Mouse (Mus musculus): ENCODE measurements around the gene Lpcat4. TPM values are rescaled to one million over a fixed set of nuclear protein-coding genes. Genes with fewer than 3 reads are reported as not detected.
A peak's percentile ranks its signal among the peaks of the same experiment; 100 is the strongest.
"Not testable (repeated sequence)": the region's sequence is repeated elsewhere in the genome, so short reads cannot be mapped to it uniquely, and the experiment has no call there.

Gene Lpcat4
- polyA plus RNA-seq, 1 experiment from 2014 or later: 12.8 TPM

- H3K4me2 ChIP-seq (ENCODE audit: low read depth): peak overlapping the region; percentile 65
- no peaks in the 10 kb centered on the region for H3K4me1 ChIP-seq (ENCODE audit: control insufficient read depth, insufficient read depth, low read length)
- ATAC-seq (ENCODE audit: insufficient read depth, low FRiP score, low TSS enrichment) (peak; percentile 95), DNase-seq (ENCODE audit: low spot score) (peak; percentile 72)
- H3K36me3 ChIP-seq (ENCODE audit: control insufficient read depth, insufficient read depth, low read length): no peaks in the 10 kb centered on the region
- H3K4me3 ChIP-seq (ENCODE audit: low read depth, low read length): peak overlapping the region; percentile 34
- peak overlapping the region; percentile 37 for H3K9ac ChIP-seq (ENCODE audit: low read length)
- no peak overlapping the region for H3K27ac ChIP-seq (ENCODE audit: low read depth, low read length)
- no peaks in the 10 kb centered on the region for H3K27me3 ChIP-seq (ENCODE audit: control insufficient read depth, insufficient read depth, low read length)
- H3K9me3 ChIP-seq (ENCODE audit: control insufficient read depth, low read length): no peaks in the 10 kb centered on the region
- WGBS: 3% methylated on average over 21 of the region's 21 CpGs
Observed at GRCm38 (mm10) chr2:112284363-112285030, 45.2 kb downstream of the Lpcat4 start.

- Histone ChIP-seq H3K9ac (ENCODE audit: low read length) (no peak overlapping the region), H3K9me3 (ENCODE audit: control insufficient read depth, low read length) (no peaks in the 10 kb centered on the region), H3K27me3 (ENCODE audit: control insufficient read depth, insufficient read depth, low read length) (no peaks in the 10 kb centered on the region), H3K4me2 (ENCODE audit: low read depth) (peak overlapping the region; percentile 65), H3K36me3 (ENCODE audit: control insufficient read depth, insufficient read depth, low read length) (no peaks in the 10 kb centered on the region), H3K4me1 (ENCODE audit: control insufficient read depth, insufficient read depth, low read length) (no peaks in the 10 kb centered on the region), H3K4me3 (ENCODE audit: low read depth, low read length) (peak overlapping the region; percentile 34; the same call in 1 of the 2 replicates), H3K27ac (ENCODE audit: low read depth, low read length) (no peak overlapping the region)
- 63% methylated on average over 6 of the region's 6 CpGs for WGBS
- no peak for DNase-seq (ENCODE audit: low spot score)
- ATAC-seq (ENCODE audit: insufficient read depth, low FRiP score, low TSS enrichment): no peak
Observed at GRCm38 (mm10) chr2:112285031-112285390, 45.7 kb downstream of the Lpcat4 start.

- H3K27me3 ChIP-seq (ENCODE audit: control insufficient read depth, insufficient read depth, low read length); DNase-seq (ENCODE audit: low spot score); H3K9me3 ChIP-seq (ENCODE audit: control insufficient read depth, low read length); H3K9ac ChIP-seq (ENCODE audit: low read length); H3K4me3 ChIP-seq (ENCODE audit: low read depth, low read length); H3K4me2 ChIP-seq (ENCODE audit: low read depth); H3K4me1 ChIP-seq (ENCODE audit: control insufficient read depth, insufficient read depth, low read length); H3K27ac ChIP-seq (ENCODE audit: low read depth, low read length); H3K36me3 ChIP-seq (ENCODE audit: control insufficient read depth, insufficient read depth, low read length); ATAC-seq (ENCODE audit: insufficient read depth, low FRiP score, low TSS enrichment): not testable (repeated sequence)
- WGBS: 87% methylated on average over 1 of the region's 1 CpGs
Observed at GRCm38 (mm10) chr2:112286062-112286461, 46.8 kb downstream of the Lpcat4 start.

- Histone ChIP-seq H3K9ac (ENCODE audit: low read length) (no peak overlapping the region), H3K27me3 (ENCODE audit: control insufficient read depth, insufficient read depth, low read length) (no peaks in the 10 kb centered on the region), H3K9me3 (ENCODE audit: control insufficient read depth, low read length) (no peaks in the 10 kb centered on the region), H3K4me1 (ENCODE audit: control insufficient read depth, insufficient read depth, low read length) (no peaks in the 10 kb centered on the region), H3K4me3 (ENCODE audit: low read depth, low read length) (no peak overlapping the region), H3K27ac (ENCODE audit: low read depth, low read length) (no peak overlapping the region), H3K36me3 (ENCODE audit: control insufficient read depth, insufficient read depth, low read length) (no peaks in the 10 kb centered on the region), H3K4me2 (ENCODE audit: low read depth) (no peak overlapping the region)
- WGBS: 74% methylated on average over 4 of the region's 4 CpGs
- DNase-seq (ENCODE audit: low spot score) (no peak), ATAC-seq (ENCODE audit: insufficient read depth, low FRiP score, low TSS enrichment) (no peak)
Observed at GRCm38 (mm10) chr2:112287059-112287458, 47.8 kb downstream of the Lpcat4 start.

GRCm38 (mm10) chr2:112289507-112289906, 50.2 kb downstream of the Lpcat4 start:
- DNase-seq (ENCODE audit: low spot score) (no peak), ATAC-seq (ENCODE audit: insufficient read depth, low FRiP score, low TSS enrichment) (no peak)
- Histone ChIP-seq H3K4me3 (ENCODE audit: low read depth, low read length) (no peak overlapping the region), H3K4me2 (ENCODE audit: low read depth) (no peak overlapping the region), H3K9ac (ENCODE audit: low read length) (no peak overlapping the region), H3K36me3 (ENCODE audit: control insufficient read depth, insufficient read depth, low read length) (no peaks in the 10 kb centered on the region), H3K4me1 (ENCODE audit: control insufficient read depth, insufficient read depth, low read length) (no peaks in the 10 kb centered on the region), H3K27ac (ENCODE audit: low read depth, low read length) (no peak overlapping the region), H3K27me3 (ENCODE audit: control insufficient read depth, insufficient read depth, low read length) (no peaks in the 10 kb centered on the region), H3K9me3 (ENCODE audit: control insufficient read depth, low read length) (no peaks in the 10 kb centered on the region)
- whole genome bisulfite sequencing: 94% methylated on average over 3 of the region's 3 CpGs

- Histone ChIP-seq H3K4me1 (ENCODE audit: control insufficient read depth, insufficient read depth, low read length) (no peaks in the 10 kb centered on the region), H3K27me3 (ENCODE audit: control insufficient read depth, insufficient read depth, low read length) (no peaks in the 10 kb centered on the region), H3K36me3 (ENCODE audit: control insufficient read depth, insufficient read depth, low read length) (no peaks in the 10 kb centered on the region), H3K9ac (ENCODE audit: low read length) (no peak overlapping the region), H3K4me3 (ENCODE audit: low read depth, low read length) (no peak overlapping the region), H3K9me3 (ENCODE audit: control insufficient read depth, low read length) (no peaks in the 10 kb centered on the region), H3K4me2 (ENCODE audit: low read depth) (no peak overlapping the region), H3K27ac (ENCODE audit: low read depth, low read length) (no peak overlapping the region)
- 88% methylated on average over 2 of the region's 2 CpGs for WGBS
- ATAC-seq (ENCODE audit: insufficient read depth, low FRiP score, low TSS enrichment) (no peak), DNase-seq (ENCODE audit: low spot score) (no peak)
Observed at GRCm38 (mm10) chr2:112292823-112293222, 53.6 kb downstream of the Lpcat4 start.

- DNase-seq (ENCODE audit: low spot score) (no peak), ATAC-seq (ENCODE audit: insufficient read depth, low FRiP score, low TSS enrichment) (no peak)
- Histone ChIP-seq H3K9ac (ENCODE audit: low read length) (no peak overlapping the region), H3K9me3 (ENCODE audit: control insufficient read depth, low read length) (no peaks in the 10 kb centered on the region), H3K4me3 (ENCODE audit: low read depth, low read length) (no peak overlapping the region), H3K4me1 (ENCODE audit: control insufficient read depth, insufficient read depth, low read length) (no peaks in the 10 kb centered on the region), H3K36me3 (ENCODE audit: control insufficient read depth, insufficient read depth, low read length) (no peaks in the 10 kb centered on the region), H3K27ac (ENCODE audit: low read depth, low read length) (no peak overlapping the region), H3K27me3 (ENCODE audit: control insufficient read depth, insufficient read depth, low read length) (no peaks in the 10 kb centered on the region), H3K4me2 (ENCODE audit: low read depth) (no peak overlapping the region)
- WGBS: 91% methylated on average over 3 of the region's 3 CpGs
Observed at GRCm38 (mm10) chr2:112296211-112296610, 56.9 kb downstream of the Lpcat4 start.

Other genes with a start within 250 kb of the Lpcat4 start
- gene Olfr1309, start 249.2 kb upstream of the Lpcat4 start, polyA plus RNA-seq (2014; fragmentation: Nextera tagmentation; extraction: Ambion mirVana): not detected in 2 replicates
- not detected in 2 replicates for gene Olfr1310, start 226.8 kb upstream of the Lpcat4 start, polyA plus RNA-seq (2014; fragmentation: Nextera tagmentation; extraction: Ambion mirVana)
- gene Olfr1311, start 215.1 kb upstream of the Lpcat4 start, polyA plus RNA-seq (2014; fragmentation: Nextera tagmentation; extraction: Ambion mirVana): not detected in 2 replicates
- gene Olfr1312, start 189.2 kb upstream of the Lpcat4 start, polyA plus RNA-seq (2014; fragmentation: Nextera tagmentation; extraction: Ambion mirVana): not detected in 2 replicates
- gene Olfr1313, start 161.6 kb upstream of the Lpcat4 start, polyA plus RNA-seq (2014; fragmentation: Nextera tagmentation; extraction: Ambion mirVana): not detected in 2 replicates
- gene Olfr1314, start 142.7 kb upstream of the Lpcat4 start, polyA plus RNA-seq (2014; fragmentation: Nextera tagmentation; extraction: Ambion mirVana): not detected in 2 replicates
- not detected in 2 replicates for gene Olfr1315-ps1, start 124.0 kb upstream of the Lpcat4 start, polyA plus RNA-seq (2014; fragmentation: Nextera tagmentation; extraction: Ambion mirVana)
- not detected in 2 replicates for gene Olfr1316, start 104.5 kb upstream of the Lpcat4 start, polyA plus RNA-seq (2014; fragmentation: Nextera tagmentation; extraction: Ambion mirVana)
- not detected in 2 replicates for gene Olfr1317, start 99.1 kb upstream of the Lpcat4 start, polyA plus RNA-seq (2014; fragmentation: Nextera tagmentation; extraction: Ambion mirVana)
- not detected in 2 replicates for gene Olfr1318, start 85.3 kb upstream of the Lpcat4 start, polyA plus RNA-seq (2014; fragmentation: Nextera tagmentation; extraction: Ambion mirVana)
- gene Nutm1, start 19.8 kb downstream of the Lpcat4 start, polyA plus RNA-seq (2014; fragmentation: Nextera tagmentation; extraction: Ambion mirVana): not detected in 2 replicates
- 167 and 171 TPM in 2 replicates for gene Nop10, start 22.5 kb downstream of the Lpcat4 start, polyA plus RNA-seq (2014; fragmentation: Nextera tagmentation; extraction: Ambion mirVana)
- 15.3 and 15.4 TPM in 2 replicates for gene Slc12a6, start 26.4 kb downstream of the Lpcat4 start, polyA plus RNA-seq (2014; fragmentation: Nextera tagmentation; extraction: Ambion mirVana)
- not detected in 2 replicates for gene Gm21985, start 26.8 kb downstream of the Lpcat4 start, polyA plus RNA-seq (2014; fragmentation: Nextera tagmentation; extraction: Ambion mirVana)
- 122 and 124 TPM in 2 replicates for gene Emc4, start 128.6 kb downstream of the Lpcat4 start, polyA plus RNA-seq (2014; fragmentation: Nextera tagmentation; extraction: Ambion mirVana)
- 54.6 and 55.2 TPM in 2 replicates for gene Katnbl1, start 139.7 kb downstream of the Lpcat4 start, polyA plus RNA-seq (2014; fragmentation: Nextera tagmentation; extraction: Ambion mirVana)
- 11.1 and 11.6 TPM in 2 replicates for gene Emc7, start 215.5 kb downstream of the Lpcat4 start, polyA plus RNA-seq (2014; fragmentation: Nextera tagmentation; extraction: Ambion mirVana)
- gene Chrm5, start 241.3 kb downstream of the Lpcat4 start, polyA plus RNA-seq (2014; fragmentation: Nextera tagmentation; extraction: Ambion mirVana): not detected in 2 replicates

All from neural tube, embryonic 11.5 days (tissue).